Mouse (Mus musculus) MEL (cell line): ENCODE data around the gene Zswim9. TPM values are rescaled to one million over a fixed set of nuclear protein-coding genes. Genes with fewer than 3 reads are reported as not detected.
A peak's percentile ranks its signal among the peaks of the same experiment; 100 is the strongest.

Source experiments
- DNase-seq: peaks from one replicate; pipeline ENCODE4 v3.0.0; 2011; ENCODE audit warnings: low read depth, low spot score
- H3K27ac ChIP-seq: 2 replicates; pipeline ENCODE4 v1.5.1; 2012; ENCODE audit warnings: low read depth, mild to moderate bottlenecking, control low read depth, low read length, moderate library complexity; ENCODE audit not compliant: control insufficient read depth
- H3K27me3 ChIP-seq, 2 experiments: fragments of 150-350 bp in 1 of 2; sonication (generic) in 1 of 2; 2 replicates each; pipeline ENCODE4 v1.6.1; 2012; ENCODE audit warnings: low read length in 2 of 2, mild to moderate bottlenecking in 2 of 2, improper control_type of control experiment in 1 of 2, moderate library complexity in 1 of 2; ENCODE audit not compliant: insufficient read depth in 2 of 2, control insufficient read depth in 1 of 2
- H3K36me3 ChIP-seq, 2 experiments: 2 replicates each; pipeline ENCODE4 v1.6.1; 2012 to 2014; ENCODE audit warnings: low read length in 2 of 2, improper control_type of control experiment in 1 of 2, inconsistent platforms in 1 of 2, mild to moderate bottlenecking in 1 of 2; ENCODE audit not compliant: insufficient read depth in 2 of 2, control insufficient read depth in 1 of 2
- H3K4me1 ChIP-seq, 2 experiments: fragments of 150-350 bp in 1 of 2; sonication (generic) in 1 of 2; 2 replicates each; pipeline ENCODE4 v1.6.1; 2012; ENCODE audit warnings: low read length in 2 of 2, improper control_type of control experiment in 1 of 2, mild to moderate bottlenecking in 1 of 2; ENCODE audit not compliant: insufficient read depth in 2 of 2, control insufficient read depth in 1 of 2
- H3K4me3 ChIP-seq, 2 experiments: fragments of 150-350 bp in 1 of 2; sonication (generic) in 1 of 2; 2 replicates each; pipeline ENCODE4 v1.5.1; 2012; ENCODE audit warnings: low read depth in 2 of 2, low read length in 2 of 2, mild to moderate bottlenecking in 2 of 2, moderate library complexity in 2 of 2, control low read depth in 1 of 2, improper control_type of control experiment in 1 of 2; ENCODE audit not compliant: control insufficient read depth in 1 of 2, insufficient read depth in 1 of 2
- H3K79me2 ChIP-seq: 2 replicates; pipeline ENCODE4 v1.6.1; 2012; ENCODE audit warnings: mild to moderate bottlenecking, low read length, moderate library complexity; ENCODE audit not compliant: control insufficient read depth, poor library complexity, insufficient read depth
- H3K9ac ChIP-seq: 2 replicates; pipeline ENCODE4 v1.6.1; 2012; ENCODE audit warnings: low read depth, mild to moderate bottlenecking, control low read depth, low read length, moderate library complexity; ENCODE audit not compliant: control insufficient read depth, poor library complexity, severe bottlenecking
- H3K9me3 ChIP-seq: fragments of 150-350 bp; sonication (generic); replicated peaks from 2 replicates; pipeline ENCODE4 v1.6.1; 2012; ENCODE audit warnings: mild to moderate bottlenecking, low read length, improper control_type of control experiment, moderate library complexity; ENCODE audit not compliant: insufficient read depth
- BHLHE40 ChIP-seq: IDR thresholded peaks from 2 replicates; pipeline ENCODE4 v1.6.1; 2012; ENCODE audit warnings: low read depth, mild to moderate bottlenecking, inconsistent platforms, low read length, improper control_type of control experiment, borderline replicate concordance
- CTCF ChIP-seq, 3 experiments: IDR thresholded peaks in 2 of 3; conservative IDR thresholded peaks in 1 of 3; 2 replicates each; pipeline ENCODE4 v1.5.1; 2011 to 2012; ENCODE audit warnings: low read length in 3 of 3, low read depth in 2 of 3, mild to moderate bottlenecking in 2 of 3, improper control_type of control experiment in 1 of 3, inconsistent platforms in 1 of 3, mixed read lengths in 1 of 3, moderate library complexity in 1 of 3; ENCODE audit not compliant: control insufficient read depth in 1 of 3, insufficient read depth in 1 of 3, poor library complexity in 1 of 3, severe bottlenecking in 1 of 3
- ETS1 ChIP-seq: IDR thresholded peaks from 2 replicates; pipeline ENCODE4 v1.6.1; 2012; ENCODE audit warnings: low read depth, mild to moderate bottlenecking, inconsistent platforms, low read length, improper control_type of control experiment, moderate library complexity
- GATA1 ChIP-seq: IDR thresholded peaks from 2 replicates; pipeline ENCODE4 v1.6.1; 2011; ENCODE audit warnings: low read depth, low read length, improper control_type of control experiment
- MAFK ChIP-seq: IDR thresholded peaks from 2 replicates; pipeline ENCODE4 v1.6.1; 2011; ENCODE audit warnings: low read depth, mild to moderate bottlenecking, low read length, improper control_type of control experiment, borderline replicate concordance
- MAX ChIP-seq: IDR thresholded peaks from 2 replicates; pipeline ENCODE4 v1.6.1; 2011; ENCODE audit warnings: low read length, improper control_type of control experiment
- MAZ ChIP-seq: IDR thresholded peaks from 2 replicates; pipeline ENCODE4 v1.6.1; 2012; ENCODE audit warnings: low read depth, mild to moderate bottlenecking, inconsistent platforms, low read length, improper control_type of control experiment
- MYB ChIP-seq: IDR thresholded peaks from 2 replicates; pipeline ENCODE4 v1.6.1; 2011; ENCODE audit warnings: mild to moderate bottlenecking, low read depth, low read length, improper control_type of control experiment
- MYC ChIP-seq: IDR thresholded peaks from 2 replicates; pipeline ENCODE4 v1.6.1; 2011; ENCODE audit warnings: low read depth, mild to moderate bottlenecking, low read length, improper control_type of control experiment, moderate library complexity
- RAD21 ChIP-seq: IDR thresholded peaks from 2 replicates; pipeline ENCODE4 v1.6.1; 2011; ENCODE audit warnings: mild to moderate bottlenecking, low read depth, low read length, improper control_type of control experiment
- TCF12 ChIP-seq: IDR thresholded peaks from 2 replicates; pipeline ENCODE4 v1.6.1; 2014; ENCODE audit warnings: low read depth, mild to moderate bottlenecking, inconsistent platforms, low read length, improper control_type of control experiment, moderate library complexity
- UBTF ChIP-seq: IDR thresholded peaks from 2 replicates; pipeline ENCODE4 v1.6.1; 2012; ENCODE audit warnings: low read depth, mild to moderate bottlenecking, inconsistent platforms, low read length, improper control_type of control experiment, moderate library complexity, borderline replicate concordance; ENCODE audit not compliant: insufficient read depth
- USF1 ChIP-seq: IDR thresholded peaks from 2 replicates; pipeline ENCODE4 v1.6.1; 2014; ENCODE audit warnings: low read depth, mild to moderate bottlenecking, inconsistent platforms, low read length, improper control_type of control experiment, moderate library complexity
- USF2 ChIP-seq, 2 experiments: IDR thresholded peaks; 2 replicates each; pipeline ENCODE4 v1.6.1; 2011 to 2012; ENCODE audit warnings: improper control_type of control experiment in 2 of 2, low read length in 2 of 2, borderline replicate concordance in 1 of 2, inconsistent platforms in 1 of 2, low read depth in 1 of 2, mild to moderate bottlenecking in 1 of 2; ENCODE audit not compliant: insufficient read depth in 1 of 2
- ZNF384 ChIP-seq: IDR thresholded peaks from 2 replicates; pipeline ENCODE4 v1.6.1; 2012; ENCODE audit warnings: low read depth, mild to moderate bottlenecking, inconsistent platforms, low read length, improper control_type of control experiment
- polyA plus RNA-seq, 2 experiments: library from polyadenylated mRNA; stranded (reverse) in 1 of 2; unstranded in 1 of 2; fragments of >175 nt in 1 of 2; fragments of >200 nt in 1 of 2; gene quantifications; 2 replicates each; pipeline versions ENCODE4 v1.2.1 to v1.2.4; 2012; ENCODE audit warnings: low replicate concordance in 2 of 2, low read depth in 1 of 2; ENCODE audit not compliant: insufficient read length in 2 of 2, insufficient read depth in 1 of 2, missing spikeins in 1 of 2
- total RNA-seq: library from RNA; depleted of rRNA; stranded (reverse); fragments of 300-350 nt; gene quantifications from 2 replicates; pipeline ENCODE4 v1.2.3, GENCODE M21; 2012

The Zswim9 gene
- total and polyA plus RNA-seq, 3 experiments, result 6.1 to 46.6 (median 7.7) TPM

DNA sequence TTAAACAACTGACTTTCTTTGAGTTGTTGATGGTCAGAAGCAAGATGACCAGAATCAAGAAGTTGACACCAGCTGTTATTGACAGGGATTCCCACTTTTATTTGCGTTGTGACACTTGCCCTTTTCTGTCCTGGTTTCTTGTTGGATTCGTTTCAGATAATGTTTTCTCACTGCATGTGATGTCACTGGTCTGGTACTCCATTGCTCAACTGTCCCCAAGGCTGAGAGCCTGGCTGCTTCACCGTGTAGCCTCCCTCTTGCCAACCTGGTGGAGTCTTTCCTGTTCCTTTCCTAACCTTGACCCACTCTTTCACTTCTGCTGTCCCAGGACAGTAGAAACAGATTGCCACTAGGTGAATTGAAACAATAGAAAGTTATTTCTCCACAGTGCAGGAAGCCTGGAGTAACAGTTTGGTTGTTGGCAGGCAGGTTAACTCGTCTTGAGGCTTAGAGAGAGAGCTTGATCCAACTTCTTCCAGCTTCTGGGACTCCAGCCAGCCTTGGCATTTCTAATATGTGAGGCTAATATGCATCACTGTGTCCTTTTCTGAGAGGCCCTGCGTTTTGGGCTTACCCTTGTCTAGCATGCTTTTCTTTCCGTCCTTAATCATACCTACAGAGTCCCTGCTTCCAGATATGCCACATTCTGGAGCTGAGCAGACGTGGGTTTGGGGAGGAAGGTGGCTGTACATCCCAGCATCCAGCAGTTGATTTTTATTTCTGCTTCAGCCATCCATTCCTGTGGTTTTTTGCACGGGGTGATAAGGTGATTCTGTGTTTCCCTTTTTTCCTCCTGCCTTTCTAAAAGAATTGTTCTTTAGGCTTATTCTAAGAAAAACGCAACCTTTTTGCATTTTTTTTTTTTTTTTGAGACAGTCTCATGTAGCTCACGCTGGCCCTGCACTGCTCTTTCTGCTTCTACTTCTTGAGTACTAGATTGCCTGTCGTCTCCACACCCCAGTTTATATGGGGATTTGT is 15.6 kb upstream of the Zswim9 start (continued):
- TF ChIP-seq UBTF, result no peak
- TF ChIP-seq ZNF384, result peak; percentile 84
- TF ChIP-seq BHLHE40, result no peak
- no peak for TF ChIP-seq USF1

DNA sequence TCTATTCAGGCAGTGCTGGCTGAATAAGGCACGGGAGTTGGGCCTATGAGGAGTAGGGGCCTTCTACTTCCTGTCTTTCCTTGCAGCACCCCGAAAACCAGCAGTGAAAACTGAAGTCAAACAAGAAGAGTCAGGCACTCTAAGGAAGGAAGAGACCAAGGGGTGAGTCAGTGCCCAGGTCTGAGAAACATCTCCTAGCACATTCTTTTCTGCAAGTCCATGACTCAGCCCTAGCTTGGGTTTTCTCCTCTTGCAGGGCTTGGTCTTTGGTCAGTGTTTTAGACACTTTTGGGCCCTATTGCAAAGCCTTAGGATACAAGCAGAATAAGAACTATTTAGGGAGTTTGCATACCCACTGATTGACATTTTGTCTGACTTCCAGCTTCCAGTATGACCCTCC is 12.8 kb upstream of the Zswim9 start:
- Histone ChIP-seq H3K9me3 (no peaks in the 10 kb centered on the region), H3K4me1 (peaks cover 2 to 11% of the 10 kb centered on the region in 2 experiments; a peak in 3 of 4 replicates), H3K36me3 (peaks cover 13 to 15% of the 10 kb centered on the region in 2 experiments; a peak in 3 of 4 replicates), H3K27ac (no peak overlapping the region), H3K4me3 (no peak overlapping the region), H3K27me3 (no peaks in the 10 kb centered on the region), H3K9ac (no peak overlapping the region), H3K79me2 (no peaks in the 10 kb centered on the region)
- DNase-seq, result no peak
- TF ChIP-seq ETS1 (no peak), TCF12 (no peak), MAX (no peak), CTCF (IDR thresholded peaks at IDR 0.05 in 2 of 3, conservative IDR thresholded peaks at IDR 0.05 in 1 of 3; ENCODE audit: control insufficient read depth in 1 of 3, insufficient read depth in 1 of 3, low read depth in 2 of 3, low read length in 3 of 3, poor library complexity in 1 of 3, severe bottlenecking in 1 of 3) (no peak), MYC (no peak), USF2 (IDR thresholded peaks at IDR 0.05; ENCODE audit: borderline replicate concordance in 1 of 2, insufficient read depth in 1 of 2, low read depth in 1 of 2, low read length in 2 of 2) (no peak), MAZ (no peak), GATA1 (no peak), RAD21 (no peak), MYB (no peak), USF1 (no peak), MAFK (no peak)
